Mouse (Mus musculus): ENCODE results near the gene Tas2r143. TPM values are rescaled to one million over a fixed set of nuclear protein-coding genes. Genes with fewer than 3 reads are reported as not detected.
A peak's percentile ranks its signal among the peaks of the same experiment; 100 is the strongest.

The Tas2r143 gene
- not detected in 2 replicates for polyA plus RNA-seq (2015; fragmentation: Nextera tagmentation; extraction: Ambion mirVana)

- ATAC-seq, result no peak
- Histone ChIP-seq H3K9ac (ENCODE audit: low read depth, low read length) (no peak within 1 kb of the TSS), H3K27ac (ENCODE audit: low read depth, low read length) (no peak within 1 kb of the TSS), H3K4me3 (ENCODE audit: low read length) (no peak within 1 kb of the TSS), H3K27me3 (replicated peaks; ENCODE audit: control insufficient read depth, insufficient read depth, low read length) (no peaks in the 10 kb centered on the region), H3K9me3 (ENCODE audit: control insufficient read depth, low read length) (no peaks in the 10 kb centered on the region), H3K4me1 (ENCODE audit: control insufficient read depth, insufficient read depth, low read depth, low read length) (no peaks in the 10 kb centered on the region), H3K36me3 (ENCODE audit: control insufficient read depth, insufficient read depth, low read length) (no peaks in the 10 kb centered on the region), H3K4me2 (ENCODE audit: low read length) (no peak within 1 kb of the TSS)
- WGBS, result 94% methylated on average over 1 of the region's 1 CpGs
These were observed at the start of gene Tas2r143 for GRCm38 (mm10) chr6:42399938-42400337. Gene Tas2r143, plus strand, starts transcription at chr6:42400238.

- no peaks in the 10 kb centered on the region for H3K27me3 ChIP-seq (replicated peaks; ENCODE audit: control insufficient read depth, insufficient read depth, low read length)
- peaks cover 22% of the 10 kb centered on the region for H3K4me1 ChIP-seq (ENCODE audit: control insufficient read depth, insufficient read depth, low read depth, low read length)
- no peak overlapping the region for H3K27ac ChIP-seq (ENCODE audit: low read depth, low read length)
- WGBS, result 48% methylated on average over 13 of the region's 13 CpGs
- H3K4me2 ChIP-seq (ENCODE audit: low read length), result peak overlapping the region; percentile 88
- H3K4me3 ChIP-seq (ENCODE audit: low read length), result peak overlapping the region; percentile 91
- H3K36me3 ChIP-seq (ENCODE audit: control insufficient read depth, insufficient read depth, low read length), result peaks cover 5% of the 10 kb centered on the region; the same call in 1 of the 2 replicates
- H3K9me3 ChIP-seq (ENCODE audit: control insufficient read depth, low read length), result no peaks in the 10 kb centered on the region
- no peak for ATAC-seq
- H3K9ac ChIP-seq (ENCODE audit: low read depth, low read length), result peak overlapping the region; percentile 94
These were observed 48.9 kb upstream of the Tas2r143 start for GRCm38 (mm10) chr6:42350968-42351775.

- H3K9ac ChIP-seq (ENCODE audit: low read depth, low read length), result peak overlapping the region; percentile 31; the same call in 1 of the 2 replicates
- H3K4me1 ChIP-seq (ENCODE audit: control insufficient read depth, insufficient read depth, low read depth, low read length), result peaks cover 22% of the 10 kb centered on the region
- H3K4me3 ChIP-seq (ENCODE audit: low read length), result peak overlapping the region; percentile 5; the same call in 1 of the 2 replicates
- H3K36me3 ChIP-seq (ENCODE audit: control insufficient read depth, insufficient read depth, low read length), result peaks cover 11% of the 10 kb centered on the region
- WGBS, result 89% methylated on average over 7 of the region's 7 CpGs
- H3K27me3 ChIP-seq (replicated peaks; ENCODE audit: control insufficient read depth, insufficient read depth, low read length), result no peaks in the 10 kb centered on the region
- H3K4me2 ChIP-seq (ENCODE audit: low read length), result peak overlapping the region; percentile 88
- no peaks in the 10 kb centered on the region for H3K9me3 ChIP-seq (ENCODE audit: control insufficient read depth, low read length)
- no peak for ATAC-seq
- no peak overlapping the region for H3K27ac ChIP-seq (ENCODE audit: low read depth, low read length)
These were observed 48.1 kb upstream of the Tas2r143 start for GRCm38 (mm10) chr6:42351776-42352485.

- Histone ChIP-seq H3K36me3 (ENCODE audit: control insufficient read depth, insufficient read depth, low read length) (peaks cover 11% of the 10 kb centered on the region), H3K27ac (ENCODE audit: low read depth, low read length) (no peak overlapping the region), H3K4me1 (ENCODE audit: control insufficient read depth, insufficient read depth, low read depth, low read length) (peaks cover 22% of the 10 kb centered on the region)
These were observed 47.6 kb upstream of the Tas2r143 start for GRCm38 (mm10) chr6:42352486-42352846.

GRCm38 (mm10) chr6:42353180-42353579 lies 46.9 kb upstream of the Tas2r143 start:
- H3K4me1 ChIP-seq (ENCODE audit: control insufficient read depth, insufficient read depth, low read depth, low read length), result peaks cover 22% of the 10 kb centered on the region
- no peaks in the 10 kb centered on the region for H3K9me3 ChIP-seq (ENCODE audit: control insufficient read depth, low read length)
- no peak for ATAC-seq
- no peak overlapping the region for H3K27ac ChIP-seq (ENCODE audit: low read depth, low read length)
- WGBS, result 84% methylated on average over 8 of the region's 8 CpGs
- no peak overlapping the region for H3K9ac ChIP-seq (ENCODE audit: low read depth, low read length)
- peaks cover 11% of the 10 kb centered on the region for H3K36me3 ChIP-seq (ENCODE audit: control insufficient read depth, insufficient read depth, low read length)
- no peak overlapping the region for H3K4me3 ChIP-seq (ENCODE audit: low read length)
- H3K4me2 ChIP-seq (ENCODE audit: low read length), result no peak overlapping the region; the same call in 1 of the 2 replicates
- no peaks in the 10 kb centered on the region for H3K27me3 ChIP-seq (replicated peaks; ENCODE audit: control insufficient read depth, insufficient read depth, low read length)

More at GRCm38 (mm10) chr6:42352486-42352846, 47.6 kb upstream of the Tas2r143 start:
- 91% methylated on average over 1 of the region's 1 CpGs for WGBS
- no peak overlapping the region for H3K4me3 ChIP-seq (ENCODE audit: low read length)
- no peak for ATAC-seq
- H3K9me3 ChIP-seq (ENCODE audit: control insufficient read depth, low read length), result no peaks in the 10 kb centered on the region
- no peaks in the 10 kb centered on the region for H3K27me3 ChIP-seq (replicated peaks; ENCODE audit: control insufficient read depth, insufficient read depth, low read length)
- H3K9ac ChIP-seq (ENCODE audit: low read depth, low read length), result no peak overlapping the region
- no peak overlapping the region for H3K4me2 ChIP-seq (ENCODE audit: low read length)

- Histone ChIP-seq H3K4me2 (ENCODE audit: low read length) (no peak overlapping the region), H3K4me1 (ENCODE audit: control insufficient read depth, insufficient read depth, low read depth, low read length) (peaks cover 15% of the 10 kb centered on the region), H3K9ac (ENCODE audit: low read depth, low read length) (no peak overlapping the region), H3K9me3 (ENCODE audit: control insufficient read depth, low read length) (no peaks in the 10 kb centered on the region), H3K27ac (ENCODE audit: low read depth, low read length) (no peak overlapping the region), H3K36me3 (ENCODE audit: control insufficient read depth, insufficient read depth, low read length) (peaks cover 17% of the 10 kb centered on the region), H3K27me3 (replicated peaks; ENCODE audit: control insufficient read depth, insufficient read depth, low read length) (no peaks in the 10 kb centered on the region), H3K4me3 (ENCODE audit: low read length) (no peak overlapping the region)
- 62% methylated on average over 11 of the region's 11 CpGs for WGBS
- no peak for ATAC-seq
These were observed 45.7 kb upstream of the Tas2r143 start for GRCm38 (mm10) chr6:42354076-42355019.

GRCm38 (mm10) chr6:42355366-42355765 lies 44.7 kb upstream of the Tas2r143 start:
- Histone ChIP-seq H3K9me3 (ENCODE audit: control insufficient read depth, low read length) (no peaks in the 10 kb centered on the region), H3K27me3 (replicated peaks; ENCODE audit: control insufficient read depth, insufficient read depth, low read length) (no peaks in the 10 kb centered on the region), H3K27ac (ENCODE audit: low read depth, low read length) (no peak overlapping the region), H3K4me1 (ENCODE audit: control insufficient read depth, insufficient read depth, low read depth, low read length) (peaks cover 15% of the 10 kb centered on the region), H3K4me3 (ENCODE audit: low read length) (no peak overlapping the region), H3K36me3 (ENCODE audit: control insufficient read depth, insufficient read depth, low read length) (peaks cover 23% of the 10 kb centered on the region), H3K9ac (ENCODE audit: low read depth, low read length) (no peak overlapping the region), H3K4me2 (ENCODE audit: low read length) (no peak overlapping the region)
- ATAC-seq, result no peak
- WGBS, result 95% methylated on average over 6 of the region's 6 CpGs

- H3K4me1 ChIP-seq (ENCODE audit: control insufficient read depth, insufficient read depth, low read depth, low read length), result peaks cover 12% of the 10 kb centered on the region
- H3K27ac ChIP-seq (ENCODE audit: low read depth, low read length), result no peak overlapping the region
- H3K4me3 ChIP-seq (ENCODE audit: low read length), result no peak overlapping the region
- ATAC-seq, result no peak
- H3K9ac ChIP-seq (ENCODE audit: low read depth, low read length), result no peak overlapping the region
- peaks cover 24% of the 10 kb centered on the region for H3K36me3 ChIP-seq (ENCODE audit: control insufficient read depth, insufficient read depth, low read length)
- no peaks in the 10 kb centered on the region for H3K27me3 ChIP-seq (replicated peaks; ENCODE audit: control insufficient read depth, insufficient read depth, low read length)
- no peaks in the 10 kb centered on the region for H3K9me3 ChIP-seq (ENCODE audit: control insufficient read depth, low read length)
- no peak overlapping the region for H3K4me2 ChIP-seq (ENCODE audit: low read length)
- 95% methylated on average over 13 of the region's 13 CpGs for WGBS
These were observed 44.0 kb upstream of the Tas2r143 start for GRCm38 (mm10) chr6:42355794-42356600.

Measured in hindbrain, embryonic 16.5 days (tissue).